Mouse (Mus musculus): ENCODE data around the gene Gprin3.
"Not testable (repeated sequence)": the region's sequence is repeated elsewhere in the genome, so short reads cannot be mapped to it uniquely, and the experiment has no call there.

Gene Gprin3

DNA sequence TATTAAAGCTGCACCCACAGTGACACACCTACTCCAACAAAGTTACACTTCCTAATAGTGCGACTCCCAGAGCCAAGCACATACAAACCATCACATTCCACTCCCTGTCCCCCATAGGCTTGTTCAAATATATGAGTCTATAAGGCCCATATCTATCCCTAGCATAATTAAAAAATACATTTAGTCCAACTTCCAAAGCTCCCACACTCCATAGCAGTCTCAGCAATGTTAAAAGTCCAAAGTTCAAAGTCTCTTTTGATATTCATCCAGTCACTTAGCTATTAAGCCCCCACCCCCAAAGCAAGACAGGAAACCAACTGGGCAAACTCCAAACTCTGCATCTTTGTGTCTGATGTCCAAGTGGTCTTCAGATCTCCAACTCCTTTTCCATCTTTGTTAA, 84.9 kb downstream of the Gprin3 start:
- no peak for DNase-seq

DNA sequence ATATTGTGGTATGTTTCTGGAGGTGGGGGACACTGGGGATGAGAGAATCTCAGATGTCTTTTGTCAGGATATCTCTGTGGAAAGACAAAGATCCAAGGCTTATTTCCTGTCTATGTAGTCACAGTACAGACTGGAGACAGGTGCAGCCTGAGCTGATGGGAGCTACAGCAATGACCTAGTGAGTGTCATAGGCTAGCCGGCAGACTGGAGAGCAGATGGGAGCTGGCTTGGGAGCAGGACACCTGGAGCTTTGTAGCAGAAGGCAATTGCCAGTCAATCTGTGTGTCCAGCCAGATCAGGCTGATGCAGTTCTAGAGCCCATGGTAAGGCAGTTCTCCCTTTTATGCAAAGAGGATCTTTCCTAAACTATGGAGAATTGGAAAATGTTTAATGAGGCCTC, 97.8 kb downstream of the Gprin3 start:
- DNase-seq = peak; percentile 98

DNA sequence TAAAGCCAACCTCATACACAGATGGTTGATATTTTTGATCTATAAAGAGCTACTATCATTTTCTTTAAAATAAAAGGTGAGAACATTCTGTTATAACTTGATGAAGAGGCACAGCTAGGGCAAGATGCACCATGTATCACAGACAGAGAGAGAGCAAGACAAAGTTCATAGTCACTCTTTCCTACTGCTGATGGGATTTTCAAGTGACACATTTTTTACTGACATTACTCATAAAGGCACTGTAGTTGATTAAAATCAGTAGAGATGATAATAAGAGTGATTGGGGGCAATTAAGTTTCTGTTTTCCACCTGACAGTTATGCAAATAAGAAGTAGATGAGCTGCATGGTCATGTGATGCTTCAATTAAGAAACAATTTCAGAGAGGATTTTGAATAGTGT, 110.2 kb downstream of the Gprin3 start:
- no peak for DNase-seq

DNA sequence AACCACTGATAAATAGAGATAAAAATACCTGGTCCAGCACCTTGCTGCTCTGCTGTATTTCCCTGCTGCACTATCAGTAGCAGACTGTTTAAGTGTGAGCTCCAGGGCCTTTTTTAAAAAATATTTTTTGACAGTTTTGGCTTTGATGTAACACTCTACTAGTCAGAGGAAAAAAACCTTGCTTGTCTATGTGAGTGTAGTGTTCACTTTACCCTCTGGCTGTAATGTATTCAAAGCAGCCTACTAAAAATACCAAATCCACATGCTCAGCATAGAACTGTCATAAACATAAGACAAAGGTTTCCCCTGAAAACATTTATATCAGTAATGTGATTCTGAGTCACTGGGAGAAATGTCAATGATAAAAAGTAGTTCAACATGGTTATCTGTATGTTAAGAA, 111.0 kb downstream of the Gprin3 start:
- DNase-seq = no peak

DNA sequence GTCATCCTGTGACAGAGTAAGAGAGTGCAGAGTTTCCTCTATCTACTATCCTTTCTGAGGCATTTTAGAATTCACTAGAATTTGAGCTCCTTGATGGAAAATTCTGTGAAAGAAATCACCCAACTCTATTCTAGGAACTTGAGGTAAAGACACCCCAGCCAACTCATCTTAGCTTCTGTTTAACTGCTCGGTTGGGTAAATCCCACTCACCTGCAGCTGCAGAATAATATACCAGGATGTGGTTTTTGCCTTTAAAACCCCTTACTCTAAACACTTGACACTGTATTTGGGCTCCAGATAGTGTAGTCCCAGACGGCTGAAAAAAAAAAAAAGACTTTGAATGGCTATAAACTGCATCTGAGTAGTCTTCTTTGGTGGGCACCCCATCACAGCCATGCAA, 112.9 kb downstream of the Gprin3 start:
- no peak for DNase-seq

DNA sequence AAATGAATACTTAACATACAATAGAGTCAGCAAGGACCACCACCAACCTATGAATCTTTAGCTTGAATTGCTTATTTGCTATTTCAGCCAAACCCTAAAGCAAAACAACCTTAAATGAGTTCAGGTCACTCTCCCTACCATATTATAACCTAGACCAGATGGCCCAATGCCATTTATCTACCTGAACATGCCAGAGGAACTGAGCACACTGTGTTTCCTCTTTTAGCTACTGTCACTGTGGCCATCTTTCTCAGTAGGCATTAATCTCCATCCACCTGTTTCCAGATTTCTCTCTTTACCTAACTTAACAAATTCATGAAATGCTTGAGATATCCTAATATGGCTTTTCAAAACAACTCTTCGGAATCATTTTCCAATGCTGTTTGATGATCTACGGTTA, 114.9 kb downstream of the Gprin3 start:
- DNase-seq = no peak

DNA sequence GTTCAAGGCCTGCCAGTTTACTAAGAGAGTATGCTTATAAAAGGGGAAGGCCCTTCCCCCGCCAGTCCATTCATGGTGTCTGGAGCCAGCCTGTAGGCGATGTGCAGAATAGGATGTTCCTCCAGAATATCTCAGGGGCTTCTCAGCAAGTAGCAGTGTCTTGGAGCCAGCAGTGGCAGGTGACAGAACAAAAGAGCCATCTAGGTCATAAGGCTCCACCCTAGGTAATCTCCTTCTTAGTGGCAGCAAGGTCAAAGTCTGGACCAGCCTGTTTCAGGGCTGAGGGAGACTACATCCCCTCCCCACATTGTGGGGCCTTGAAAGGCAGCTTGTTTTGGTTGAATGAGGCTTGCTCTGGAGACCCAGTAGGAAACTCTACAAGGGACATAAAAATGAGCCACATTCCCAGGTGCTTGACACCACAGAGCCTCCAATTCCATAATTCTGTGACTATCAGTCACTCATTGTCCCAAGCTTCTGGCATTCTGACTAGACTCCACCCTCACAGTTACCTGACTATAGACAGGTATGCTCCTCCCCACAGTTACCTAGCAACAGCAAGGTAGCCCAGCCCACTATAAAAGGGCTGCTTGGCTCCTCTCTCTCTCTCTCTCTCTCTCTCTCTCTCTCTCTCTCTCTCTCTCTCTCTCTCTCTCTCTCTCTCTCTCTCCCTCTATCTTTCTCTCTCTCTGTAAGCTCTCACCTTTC, 121.7 kb downstream of the Gprin3 start:
- DNase-seq = not testable (repeated sequence)

DNA sequence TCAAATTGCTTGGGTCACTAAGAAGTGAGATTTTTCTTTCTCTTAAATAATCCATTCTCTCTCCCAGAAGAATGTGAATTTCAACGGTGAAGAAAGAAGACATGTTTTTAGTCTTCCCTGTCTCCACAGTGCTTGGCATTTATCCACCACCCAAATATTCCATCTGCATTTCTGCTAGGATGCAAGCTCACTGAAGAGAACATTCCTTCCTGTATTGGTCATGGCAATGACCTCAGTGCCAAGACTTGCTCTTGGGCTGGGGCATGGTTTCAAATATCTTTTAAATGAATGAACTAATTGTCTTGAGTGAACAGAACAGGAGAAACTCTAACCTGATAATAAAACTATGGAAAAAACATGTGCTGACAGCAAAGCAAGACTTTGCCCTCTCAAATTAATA, 123.1 kb downstream of the Gprin3 start:
- peak; percentile 37 for DNase-seq
